Mouse (Mus musculus): ENCODE data around the gene Dars2.

The Dars2 gene

GRCm38 (mm10) chr1:161070352-161071271 lies at the start of gene Dars2, which contains the start of gene Cenpl:
Gene Dars2, minus strand, starts transcription at chr1:161070658.
Gene Cenpl, plus strand, starts transcription at chr1:161070713.
- DNase-seq (ENCODE audit: low spot score), result peak; percentile 92

DNA sequence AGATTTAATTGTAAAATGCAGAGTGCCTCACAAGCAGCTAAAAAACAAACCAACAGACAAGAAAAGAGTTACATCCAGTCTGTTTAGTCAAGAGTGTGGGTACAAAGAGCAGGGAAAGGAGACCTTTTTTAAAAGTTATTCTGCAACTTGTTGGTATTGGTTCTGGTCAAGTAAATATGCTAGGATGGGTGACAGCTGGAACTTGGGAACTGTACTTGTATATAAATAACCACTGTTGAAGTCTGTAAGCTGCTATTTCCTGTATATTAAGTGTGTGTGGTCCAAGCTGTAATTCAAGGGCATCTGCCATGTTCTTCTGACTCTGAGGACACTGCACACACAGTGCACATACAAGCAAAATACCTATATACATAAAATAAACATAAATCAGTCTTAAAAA lies 44.1 kb upstream of the Dars2 start:
- no peak for DNase-seq (ENCODE audit: low spot score)

GRCm38 (mm10) chr1:161109216-161109615 lies 38.8 kb upstream of the Dars2 start:
- no peak for DNase-seq (ENCODE audit: low spot score)

DNA sequence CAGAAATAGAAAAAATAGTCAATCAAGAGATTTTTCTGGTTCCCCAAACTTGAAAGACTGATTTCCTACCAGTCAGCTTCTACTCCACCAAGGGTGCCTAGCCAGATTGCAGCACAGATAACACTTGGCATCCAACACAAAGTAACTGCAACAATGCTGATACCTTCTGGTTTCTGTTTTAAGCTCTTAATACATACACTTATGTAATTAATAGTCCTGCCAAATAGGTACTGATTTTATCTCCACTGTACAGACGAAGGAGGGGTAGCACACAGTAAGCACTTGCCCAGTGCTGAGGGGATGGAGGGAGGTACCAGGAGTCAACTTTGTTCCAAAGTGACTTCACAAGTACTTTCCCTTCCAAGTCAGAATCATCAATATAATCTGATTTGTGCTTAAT lies 33.4 kb upstream of the Dars2 start:
- no peak for DNase-seq (ENCODE audit: low spot score)

- peak; percentile 20 for DNase-seq (ENCODE audit: low spot score)
Observed at GRCm38 (mm10) chr1:161099721-161100405, 29.4 kb upstream of the Dars2 start.

DNA sequence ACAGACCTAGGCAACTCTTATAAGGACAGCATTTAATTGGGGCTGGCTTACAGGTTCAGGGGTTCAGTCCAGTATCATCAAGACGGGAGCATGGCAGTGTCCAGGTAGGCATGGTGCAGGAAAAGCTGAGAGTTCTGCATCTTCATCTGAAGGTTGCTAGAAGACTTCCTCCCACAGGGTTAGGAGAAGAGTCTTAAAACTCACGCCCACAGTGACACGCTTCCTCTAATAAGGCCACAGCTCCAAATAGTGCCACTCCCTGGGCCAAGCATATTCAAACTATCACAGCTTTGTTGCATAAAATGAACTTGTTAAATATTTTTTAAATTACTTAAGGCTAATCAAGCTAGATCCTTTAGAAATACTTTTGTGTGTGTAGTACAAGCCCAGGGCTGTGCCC lies 6.8 kb upstream of the Dars2 start:
- no peak for DNase-seq (ENCODE audit: low spot score)

DNA sequence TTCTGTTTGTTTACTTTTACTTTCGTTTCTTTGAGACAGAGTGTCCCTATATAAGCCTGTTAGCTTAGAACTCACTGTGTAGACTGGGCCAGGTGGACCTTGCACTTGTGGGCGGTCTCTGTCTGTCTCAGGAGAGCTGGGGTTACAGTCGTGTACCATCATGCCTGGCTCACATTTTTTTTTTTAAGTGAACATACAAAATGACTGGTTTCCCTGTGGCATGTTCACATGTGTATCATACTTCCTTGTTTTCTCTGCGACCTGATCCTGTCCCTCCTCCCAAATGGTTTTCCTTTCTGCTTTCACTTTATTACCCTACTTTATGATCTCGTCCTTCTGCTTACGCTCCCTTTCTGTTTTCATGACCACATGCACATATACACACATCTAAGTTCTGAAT lies 5.8 kb upstream of the Dars2 start:
- no peak for DNase-seq (ENCODE audit: low spot score)

DNA sequence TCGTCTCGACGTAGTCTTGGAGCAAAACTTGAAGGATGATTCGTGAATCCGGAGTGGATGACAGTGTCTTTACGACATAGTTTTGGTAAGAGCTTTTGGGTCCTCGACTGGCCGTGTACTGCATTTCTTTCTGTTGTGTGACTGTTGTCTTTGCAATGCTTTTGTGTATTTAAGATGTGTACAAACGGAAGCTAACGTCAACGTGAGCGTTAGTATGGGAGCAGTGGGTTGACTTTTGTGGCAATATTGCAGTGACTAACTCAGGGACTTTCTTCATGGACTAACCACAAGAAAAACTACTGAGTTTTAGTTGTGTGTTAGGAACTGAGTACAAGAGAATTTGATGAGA lies 788 bp upstream of the Dars2 start:
- peak; percentile 33 for DNase-seq (ENCODE audit: low spot score)

GRCm38 (mm10) chr1:161063351-161063750 lies 7.1 kb downstream of the Dars2 start:
- DNase-seq (ENCODE audit: low spot score), result no peak

- no peak for DNase-seq (ENCODE audit: low spot score)
Observed at GRCm38 (mm10) chr1:161057164-161057563, 13.3 kb downstream of the Dars2 start.

DNA sequence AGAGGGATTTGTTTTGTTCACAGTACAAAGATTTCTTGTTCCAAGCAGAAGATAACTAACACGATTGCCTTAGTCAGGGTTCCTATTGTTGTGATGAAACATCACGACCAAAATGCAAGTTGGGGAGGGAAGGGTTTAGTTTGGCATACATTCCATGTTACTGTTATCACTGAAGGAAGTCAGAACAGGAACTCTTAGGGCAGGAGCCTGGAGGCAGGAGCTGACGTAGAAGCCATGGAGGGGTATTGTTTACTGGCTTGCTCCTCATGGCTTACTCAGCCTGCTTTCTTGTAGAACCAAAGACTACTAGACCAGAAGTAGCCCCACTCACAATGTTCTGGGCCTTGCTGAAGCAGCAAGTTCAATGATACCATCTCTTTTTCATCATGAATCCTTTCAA lies 23.5 kb downstream of the Dars2 start:
- DNase-seq (ENCODE audit: low spot score), result no peak

- DNase-seq (ENCODE audit: low spot score), result no peak
Observed at GRCm38 (mm10) chr1:161041261-161042020, 29.0 kb downstream of the Dars2 start.

DNA sequence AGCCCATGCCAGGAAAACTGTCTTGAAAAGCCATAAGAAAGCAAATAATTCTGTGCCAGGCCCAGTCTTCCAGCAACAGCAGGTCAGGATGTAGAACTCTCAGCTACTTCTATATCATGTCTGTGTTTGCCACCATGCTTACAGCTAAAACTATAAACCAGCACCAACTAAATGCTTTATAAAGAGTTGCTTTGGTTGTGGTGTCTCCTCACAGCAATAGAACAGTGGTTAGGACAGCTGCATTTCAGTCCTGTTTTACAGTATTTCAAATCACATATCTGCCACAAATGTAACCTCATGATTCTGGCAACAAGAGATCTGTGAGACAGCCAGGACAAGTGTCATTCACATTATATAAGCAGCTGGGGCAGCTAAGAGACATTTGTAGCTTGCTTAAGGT lies 29.6 kb downstream of the Dars2 start:
- DNase-seq (ENCODE audit: low spot score), result no peak

DNA sequence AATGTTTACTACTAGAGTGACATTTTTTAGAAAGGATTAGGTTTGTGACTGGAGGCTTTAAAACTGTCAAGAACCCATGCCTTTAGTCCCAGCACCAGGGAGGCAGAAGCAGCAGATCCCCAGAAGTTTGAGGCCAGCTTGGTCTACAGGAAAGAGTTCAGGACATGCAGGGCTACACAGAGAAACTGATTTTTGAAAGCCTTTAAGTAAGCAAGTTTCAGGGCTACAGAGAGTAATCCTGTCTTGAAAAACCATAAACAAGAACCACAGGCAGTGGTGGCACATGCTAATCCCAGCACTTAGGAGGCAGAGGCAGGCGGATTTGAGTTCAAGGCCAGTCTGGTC lies 30.1 kb downstream of the Dars2 start:
- no peak for DNase-seq (ENCODE audit: low spot score)

- DNase-seq (ENCODE audit: low spot score), result peak; percentile 44
Observed at GRCm38 (mm10) chr1:161039741-161040425, 30.6 kb downstream of the Dars2 start.

DNA sequence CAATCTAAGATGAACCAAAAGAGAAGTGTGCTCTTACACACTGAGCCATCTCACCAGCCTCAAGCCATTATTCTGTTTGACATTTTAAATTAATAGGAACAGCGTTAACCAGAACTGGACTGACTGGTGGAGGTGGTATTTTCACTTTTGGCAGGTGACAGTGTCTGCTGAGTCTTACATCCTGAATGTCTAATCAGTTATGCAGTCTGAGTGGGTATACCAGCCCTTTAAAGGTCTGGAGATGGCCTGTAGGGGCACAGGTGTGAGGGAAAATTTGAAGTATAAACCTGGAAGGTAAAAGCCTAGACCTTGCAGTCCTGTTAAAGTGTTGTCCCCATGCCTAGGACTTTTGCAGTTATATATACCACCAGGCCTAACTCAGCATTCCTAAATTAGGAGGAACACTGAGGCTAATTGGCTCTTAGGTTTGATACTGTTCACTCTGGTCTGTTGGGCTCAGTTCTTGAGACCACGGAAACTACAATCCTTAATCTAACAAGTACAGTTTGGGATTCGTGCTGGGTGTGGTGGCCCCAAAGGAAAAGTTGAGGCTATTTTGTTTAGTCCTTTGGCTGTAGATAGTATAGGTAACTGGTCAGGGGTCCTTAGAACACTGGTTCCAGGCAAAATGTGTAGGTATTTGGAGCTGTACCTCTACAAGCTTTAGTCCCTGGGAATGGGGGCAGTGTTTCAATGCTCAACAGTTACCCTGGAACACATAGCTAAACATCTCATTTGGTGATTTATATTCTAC lies 31.3 kb downstream of the Dars2 start:
- DNase-seq (ENCODE audit: low spot score), result peak; percentile 47

DNA sequence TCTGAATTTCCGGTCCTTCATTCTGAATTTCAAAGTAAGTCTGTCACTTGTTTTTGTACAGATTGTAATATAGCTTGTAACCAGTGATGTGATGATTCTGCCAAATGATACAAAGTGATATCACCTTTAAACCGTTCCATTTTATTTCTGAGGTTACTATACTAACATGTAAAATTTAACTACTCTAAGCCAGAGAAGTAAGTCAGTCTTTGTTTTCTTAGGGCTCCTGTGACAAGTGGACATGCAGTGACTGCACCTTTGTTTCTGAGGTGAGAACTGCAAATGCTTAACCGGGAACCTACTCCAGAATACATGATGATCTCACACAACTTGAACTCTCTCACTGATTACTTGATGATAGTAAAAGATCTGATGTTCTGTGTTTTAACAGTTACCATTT lies 32.5 kb downstream of the Dars2 start:
- peak; percentile 21 for DNase-seq (ENCODE audit: low spot score)

- DNase-seq (ENCODE audit: low spot score), result peak; percentile 27
Observed at GRCm38 (mm10) chr1:161037599-161037998, 32.9 kb downstream of the Dars2 start.

GRCm38 (mm10) chr1:161037026-161037425 lies 33.4 kb downstream of the Dars2 start:
- DNase-seq (ENCODE audit: low spot score), result peak; percentile 22

DNA sequence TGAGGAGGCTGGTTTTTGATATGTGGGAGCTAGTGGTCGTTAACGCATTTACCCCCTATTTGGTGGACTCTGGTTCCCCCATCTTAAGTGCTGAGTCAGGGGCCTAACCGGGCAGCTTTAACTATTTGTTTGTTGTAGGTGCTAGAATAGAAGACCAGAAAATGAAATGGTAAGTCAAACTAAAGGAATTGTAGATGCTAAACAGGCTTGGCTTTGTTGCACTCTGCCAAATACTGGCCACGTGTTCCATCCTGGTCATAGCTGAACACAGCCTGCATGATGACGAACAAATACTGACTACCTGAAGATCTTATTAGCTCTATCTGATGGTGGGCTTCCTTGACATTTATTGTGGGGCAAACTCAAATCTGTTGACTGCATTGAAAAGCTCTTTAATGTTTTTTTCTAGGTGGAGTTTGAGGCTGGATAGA lies 34.0 kb downstream of the Dars2 start:
- DNase-seq (ENCODE audit: low spot score), result peak; percentile 34

GRCm38 (mm10) chr1:161035786-161036404 lies 34.6 kb downstream of the Dars2 start:
- peak; percentile 37 for DNase-seq (ENCODE audit: low spot score)

Data from c-Kit-positive CD71-positive TER-119-positive erythroid progenitor cells, embryonic 14.5 days (primary cell).